Mouse (Mus musculus) liver, embryonic 11.5 days (tissue): Measurements from ENCODE around the gene Dlx6. TPM values are rescaled to one million over a fixed set of nuclear protein-coding genes. Genes with fewer than 3 reads are reported as not detected.
A peak's percentile ranks its signal among the peaks of the same experiment; 100 is the strongest.

Experiments used
- ATAC-seq: fragments of 200-750 bp; cut with Nextera tagmentation; replicated peaks from 2 replicates; pipeline ENCODE4 v1.8.0; 2017; ENCODE audit warnings: moderate number of reproducible peaks, mild to moderate bottlenecking, moderate TSS enrichment, moderate library complexity; ENCODE audit not compliant: low FRiP score
- DNase-seq: peaks from one replicate; pipeline ENCODE4 v3.0.0-alpha.2; 2017; ENCODE audit warnings: low spot score
- H3K27ac ChIP-seq: fragments of 300-500 bp; sonication (generic); 2 replicates; pipeline ENCODE4 v1.5.1; 2014; ENCODE audit warnings: mild to moderate bottlenecking, low read depth, low read length, control low read depth
- H3K27me3 ChIP-seq: fragments of 300-500 bp; sonication (generic); replicated peaks from 2 replicates; pipeline ENCODE4 v1.6.1; 2014; ENCODE audit warnings: low read length, mixed read lengths; ENCODE audit not compliant: control insufficient read depth, insufficient read depth
- H3K36me3 ChIP-seq: fragments of 300-500 bp; sonication (generic); 2 replicates; pipeline ENCODE4 v1.6.1; 2014; ENCODE audit warnings: mild to moderate bottlenecking, low read length, moderate library complexity, mixed read lengths; ENCODE audit not compliant: control insufficient read depth, insufficient read depth
- H3K4me1 ChIP-seq: fragments of 300-500 bp; sonication (generic); replicated peaks from 2 replicates; pipeline ENCODE4 v1.6.1; 2014; ENCODE audit warnings: low read length, mixed read lengths; ENCODE audit not compliant: control insufficient read depth, insufficient read depth
- H3K4me2 ChIP-seq: fragments of 300-500 bp; sonication (generic); 2 replicates; pipeline ENCODE4 v1.6.1; 2014; ENCODE audit warnings: mild to moderate bottlenecking, control low read depth, moderate library complexity
- H3K4me3 ChIP-seq: fragments of 300-500 bp; sonication (generic); 2 replicates; pipeline ENCODE4 v1.5.1; 2014; ENCODE audit warnings: low read depth, low read length, control low read depth
- H3K9ac ChIP-seq: fragments of 300-500 bp; sonication (generic); 2 replicates; pipeline ENCODE4 v1.6.1; 2014; ENCODE audit warnings: low read depth, low read length, control low read depth
- H3K9me3 ChIP-seq: fragments of 300-500 bp; sonication (generic); 2 replicates; pipeline ENCODE4 v1.6.1; 2016; ENCODE audit warnings: low read length, inconsistent platforms, mixed read lengths; ENCODE audit not compliant: control insufficient read depth
- WGBS: fragments of 180-500 bp; shearing (Covaris S2); extraction: QIAGEN DNeasy Blood & Tissue Kit; methylation state at CpG from one replicate; pipeline ENCODE4 v1.1.7; 2014; 5-methylcytosine and 5-hydroxymethylcytosine counted together
- polyA plus RNA-seq: library from polyadenylated mRNA; unstranded; fragments of >200 nt; fragmentation: Nextera tagmentation; extraction: Ambion mirVana; gene quantifications from 2 replicates; pipeline ENCODE4 v1.2.1, GENCODE M21; 2014

The Dlx6 gene
- polyA plus RNA-seq, 1 experiment from 2014 or later = not detected

GRCm38 (mm10) chr6:6884897-6885296, 21.8 kb downstream of the Dlx6 start:
- ATAC-seq (no peak; the same call in 1 of the 2 replicates), DNase-seq (peak; percentile 46)
- Histone ChIP-seq H3K9me3 (no peaks in the 10 kb centered on the region), H3K27ac (no peak overlapping the region), H3K36me3 (no peaks in the 10 kb centered on the region), H3K4me2 (no peak overlapping the region), H3K27me3 (peaks cover 57% of the 10 kb centered on the region), H3K4me3 (no peak overlapping the region), H3K9ac (no peak overlapping the region), H3K4me1 (no peaks in the 10 kb centered on the region; the same call in 1 of the 2 replicates)
- 5% methylated on average over 12 of the region's 12 CpGs for WGBS

GRCm38 (mm10) chr6:6886225-6886624, 23.1 kb downstream of the Dlx6 start:
- Histone ChIP-seq H3K36me3 (no peaks in the 10 kb centered on the region), H3K4me3 (no peak overlapping the region), H3K4me2 (no peak overlapping the region), H3K4me1 (no peaks in the 10 kb centered on the region; the same call in 1 of the 2 replicates), H3K27me3 (peaks cover 44% of the 10 kb centered on the region), H3K27ac (no peak overlapping the region), H3K9me3 (no peaks in the 10 kb centered on the region), H3K9ac (no peak overlapping the region)
- DNase-seq (no peak), ATAC-seq (no peak)
- 74% methylated on average over 3 of the region's 3 CpGs for WGBS

- 53% methylated on average over 6 of the region's 6 CpGs for WGBS
These were observed 26.9 kb downstream of the Dlx6 start for GRCm38 (mm10) chr6:6890047-6890446.

DNA sequence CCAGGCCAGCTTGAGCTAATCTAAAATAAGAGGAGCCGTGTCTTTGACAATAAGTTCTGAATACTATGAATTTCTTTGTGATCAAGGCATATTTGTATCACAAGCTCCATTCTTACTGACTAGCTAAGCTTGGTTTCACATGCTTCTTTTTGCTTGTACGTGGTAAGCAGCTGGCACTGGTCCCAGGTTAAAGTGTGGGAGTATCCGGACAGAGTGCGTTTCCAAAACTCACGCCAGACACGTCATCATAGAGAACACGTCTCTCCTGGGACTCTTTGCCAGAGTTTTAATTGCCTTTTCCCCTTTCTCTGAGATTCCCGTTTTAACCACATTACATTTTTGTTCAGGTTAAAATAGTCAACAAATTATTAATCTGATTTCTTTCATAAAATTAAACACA, 46.5 kb downstream of the Dlx6 start:
- Histone ChIP-seq H3K4me1 (no peaks in the 10 kb centered on the region), H3K4me3 (no peak overlapping the region), H3K27ac (no peak overlapping the region), H3K9me3 (no peaks in the 10 kb centered on the region), H3K27me3 (no peaks in the 10 kb centered on the region), H3K9ac (no peak overlapping the region), H3K36me3 (no peaks in the 10 kb centered on the region), H3K4me2 (no peak overlapping the region)
- 77% methylated on average over 8 of the region's 8 CpGs for WGBS
- no peak for ATAC-seq
- no peak for DNase-seq

More at GRCm38 (mm10) chr6:6890047-6890446, 26.9 kb downstream of the Dlx6 start:
- H3K4me1 ChIP-seq = no peaks in the 10 kb centered on the region
- no peak overlapping the region for H3K4me2 ChIP-seq
- H3K4me3 ChIP-seq = no peak overlapping the region
- H3K36me3 ChIP-seq = no peaks in the 10 kb centered on the region
- no peak overlapping the region for H3K9ac ChIP-seq
- H3K9me3 ChIP-seq = no peaks in the 10 kb centered on the region
- ATAC-seq (no peak), DNase-seq (no peak)
- no peak overlapping the region for H3K27ac ChIP-seq
- peaks cover 8% of the 10 kb centered on the region for H3K27me3 ChIP-seq

DNA sequence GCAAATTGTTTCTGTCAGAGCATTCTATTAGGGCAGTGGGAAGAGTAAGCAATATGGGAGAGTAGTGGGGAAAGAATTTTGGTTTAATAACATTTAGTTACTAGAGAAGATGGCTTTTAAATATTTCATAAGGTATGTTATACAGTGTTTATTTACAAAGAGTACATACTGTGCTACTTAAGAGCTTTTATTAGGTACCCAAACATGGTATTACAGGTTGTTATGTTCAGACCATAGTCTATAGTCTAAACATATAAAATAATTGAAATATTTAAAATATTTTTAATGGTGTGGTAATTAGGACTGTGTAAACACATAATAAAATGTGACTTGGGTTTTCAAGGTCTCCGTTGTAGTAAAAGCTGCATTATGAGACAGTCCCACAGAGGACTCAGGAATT, 51.2 kb downstream of the Dlx6 start:
- ATAC-seq (no peak), DNase-seq (no peak)
- Histone ChIP-seq H3K9ac (no peak overlapping the region), H3K4me1 (no peaks in the 10 kb centered on the region), H3K27me3 (no peaks in the 10 kb centered on the region), H3K9me3 (no peaks in the 10 kb centered on the region), H3K27ac (no peak overlapping the region), H3K36me3 (no peaks in the 10 kb centered on the region), H3K4me3 (no peak overlapping the region), H3K4me2 (no peak overlapping the region)
- WGBS = 76% methylated on average over 1 of the region's 1 CpGs

DNA sequence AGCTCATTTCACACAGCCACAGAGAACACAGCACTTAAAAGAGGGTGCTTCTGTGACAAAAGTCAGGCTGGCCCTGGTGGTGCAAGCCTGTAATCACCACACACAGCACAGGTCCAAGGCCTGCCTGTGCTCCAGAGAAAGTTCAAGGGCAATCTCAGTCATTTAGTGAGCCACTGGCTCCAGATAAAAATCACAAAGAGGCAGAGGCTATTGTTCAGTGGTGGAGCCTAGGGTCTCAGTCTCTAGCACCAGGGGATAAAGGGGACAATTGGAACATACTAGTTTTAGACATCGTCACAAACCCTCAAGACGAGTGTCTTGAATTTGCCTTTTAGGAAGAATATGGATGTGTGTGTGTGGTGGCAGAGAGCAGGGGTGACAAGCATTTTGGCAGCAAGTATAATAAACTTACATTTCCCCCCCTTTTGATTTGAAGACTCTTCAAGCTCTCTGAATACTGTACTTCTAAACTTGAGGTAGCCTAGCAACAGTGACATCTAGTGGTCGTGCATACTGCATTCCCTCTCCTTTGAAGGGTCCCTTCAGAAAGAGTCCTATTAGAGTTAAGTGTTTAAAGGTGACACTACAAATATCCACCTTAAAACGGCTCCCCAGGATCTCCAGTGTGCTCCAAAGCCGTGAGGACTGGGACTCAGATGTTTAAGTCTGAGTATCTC, 51.9 kb downstream of the Dlx6 start:
- H3K4me3 ChIP-seq = no peak overlapping the region
- H3K4me2 ChIP-seq = no peak overlapping the region
- 36% methylated on average over 5 of the region's 5 CpGs for WGBS
- H3K4me1 ChIP-seq = no peaks in the 10 kb centered on the region
- H3K9ac ChIP-seq = no peak overlapping the region
- H3K9me3 ChIP-seq = no peaks in the 10 kb centered on the region
- ATAC-seq (no peak), DNase-seq (no peak)
- no peak overlapping the region for H3K27ac ChIP-seq
- no peaks in the 10 kb centered on the region for H3K36me3 ChIP-seq
- no peaks in the 10 kb centered on the region for H3K27me3 ChIP-seq

- Histone ChIP-seq H3K27me3 (no peaks in the 10 kb centered on the region), H3K4me2 (no peak overlapping the region), H3K4me3 (no peak overlapping the region), H3K4me1 (no peaks in the 10 kb centered on the region), H3K9me3 (no peaks in the 10 kb centered on the region), H3K27ac (no peak overlapping the region), H3K9ac (no peak overlapping the region), H3K36me3 (no peaks in the 10 kb centered on the region)
- DNase-seq (no peak), ATAC-seq (no peak)
- 30% methylated on average over 9 of the region's 9 CpGs for WGBS
These were observed 52.4 kb downstream of the Dlx6 start for GRCm38 (mm10) chr6:6915526-6915915.

DNA sequence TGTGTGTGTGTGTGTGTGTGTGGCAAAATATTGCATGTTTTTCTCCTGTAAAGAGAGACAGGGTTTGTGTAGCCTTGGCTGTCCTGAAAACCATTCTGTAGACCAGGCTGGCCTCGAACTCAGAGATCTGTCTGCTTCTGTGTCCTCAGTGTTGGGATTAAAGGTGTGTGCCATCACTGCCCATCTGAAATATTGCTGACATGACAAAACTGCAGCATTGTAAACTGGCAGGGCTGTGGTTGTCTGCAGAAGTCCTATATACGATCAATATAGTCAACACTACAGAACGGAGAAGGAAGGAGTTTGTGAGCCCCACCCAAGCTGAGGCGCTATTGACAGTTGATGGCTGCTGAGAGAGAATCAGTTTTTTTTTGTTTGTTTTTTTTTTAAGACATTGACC, 54.2 kb downstream of the Dlx6 start:
- Histone ChIP-seq H3K27me3 (no peaks in the 10 kb centered on the region), H3K4me3 (no peak overlapping the region), H3K27ac (no peak overlapping the region), H3K4me1 (no peaks in the 10 kb centered on the region), H3K9me3 (no peaks in the 10 kb centered on the region), H3K36me3 (no peaks in the 10 kb centered on the region), H3K9ac (no peak overlapping the region), H3K4me2 (no peak overlapping the region)
- ATAC-seq (no peak), DNase-seq (no peak)
- WGBS = 82% methylated on average over 4 of the region's 4 CpGs
